Mouse (Mus musculus): Measurements from ENCODE around the gene Gm20498. TPM values are rescaled to one million over a fixed set of nuclear protein-coding genes. Genes with fewer than 3 reads are reported as not detected.
"Not testable (repeated sequence)": the region's sequence is repeated elsewhere in the genome, so short reads cannot be mapped to it uniquely, and the experiment has no call there.

Gm20498 gene
- polyA plus RNA-seq (2016; fragmentation: Nextera tagmentation; extraction: Ambion mirVana), result 26.2 and 32.4 TPM in 2 replicates

GRCm38 (mm10) chr12:81532316-81533028 is at the start of gene Gm20498, which contains the start of gene Synj2bp:
Gene Gm20498 (minus strand): TSS chr12:81532905.
Gene Synj2bp (minus strand): TSS chr12:81532911.
- WGBS, result under 1% methylated on average over 46 of the region's 46 CpGs
- Histone ChIP-seq H3K9me3 (replicated peaks) (no peaks in the 10 kb centered on the region), H3K27ac (peak within 1 kb of the TSS; percentile 85), H3K36me3 (no peaks in the 10 kb centered on the region), H3K4me3 (peak within 1 kb of the TSS; percentile 75), H3K4me1 (peaks cover 13% of the 10 kb centered on the region), H3K27me3 (ENCODE audit: low read depth, poor library complexity, severe bottlenecking) (no peaks in the 10 kb centered on the region)
- DNase-seq (ENCODE audit: low spot score), result peak; percentile 87

GRCm38 (mm10) chr12:81568374-81568773 is 35.7 kb upstream of the Gm20498 start, which contains the start of gene Adam21:
Gene Adam21 (minus strand): TSS chr12:81568474.
- Histone ChIP-seq H3K4me1 (no peaks in the 10 kb centered on the region), H3K9me3 (replicated peaks) (no peaks in the 10 kb centered on the region), H3K27ac (no peak within 1 kb of the TSS), H3K36me3 (peaks cover 35% of the 10 kb centered on the region), H3K4me3 (no peak within 1 kb of the TSS), H3K27me3 (ENCODE audit: low read depth, poor library complexity, severe bottlenecking) (no peaks in the 10 kb centered on the region)
- WGBS, result 93% methylated on average over 1 of the region's 1 CpGs
- no peak for DNase-seq (ENCODE audit: low spot score)

- no peaks in the 10 kb centered on the region for H3K4me1 ChIP-seq
- no peak overlapping the region for H3K27ac ChIP-seq
- no peaks in the 10 kb centered on the region for H3K9me3 ChIP-seq (replicated peaks)
- peaks cover 31% of the 10 kb centered on the region for H3K36me3 ChIP-seq
- DNase-seq (ENCODE audit: low spot score), result no peak
- no peak overlapping the region for H3K4me3 ChIP-seq
- H3K27me3 ChIP-seq (ENCODE audit: low read depth, poor library complexity, severe bottlenecking), result no peaks in the 10 kb centered on the region
- WGBS, result 88% methylated on average over 5 of the region's 5 CpGs
These were observed 35.2 kb upstream of the Gm20498 start for GRCm38 (mm10) chr12:81567931-81568330.

- H3K36me3 ChIP-seq, result 0 out of 2 replicates have a peak, but pooled peaks cover 3% of the 10 kb centered on the region
- H3K27ac ChIP-seq, result no peak overlapping the region
- no peak overlapping the region for H3K4me3 ChIP-seq
- H3K4me1 ChIP-seq, result no peaks in the 10 kb centered on the region
- no peak for DNase-seq (ENCODE audit: low spot score)
- H3K27me3 ChIP-seq (ENCODE audit: low read depth, poor library complexity, severe bottlenecking), result no peaks in the 10 kb centered on the region
- H3K9me3 ChIP-seq (replicated peaks), result no peaks in the 10 kb centered on the region
- 99% methylated on average over 3 of the region's 3 CpGs for WGBS
These were observed 31.5 kb upstream of the Gm20498 start for GRCm38 (mm10) chr12:81564173-81564572.

GRCm38 (mm10) chr12:81549286-81549685 is 16.6 kb upstream of the Gm20498 start:
- Histone ChIP-seq H3K27ac (no peak overlapping the region), H3K4me3 (no peak overlapping the region), H3K4me1 (no peaks in the 10 kb centered on the region), H3K27me3 (ENCODE audit: low read depth, poor library complexity, severe bottlenecking) (no peaks in the 10 kb centered on the region), H3K36me3 (no peaks in the 10 kb centered on the region), H3K9me3 (replicated peaks) (no peaks in the 10 kb centered on the region)
- no peak for DNase-seq (ENCODE audit: low spot score)
- WGBS, result 90% methylated on average over 3 of the region's 3 CpGs

GRCm38 (mm10) chr12:81547163-81547562 is 14.5 kb upstream of the Gm20498 start:
- H3K4me3 ChIP-seq, result no peak overlapping the region
- H3K27me3 ChIP-seq (ENCODE audit: low read depth, poor library complexity, severe bottlenecking), result no peaks in the 10 kb centered on the region
- no peaks in the 10 kb centered on the region for H3K9me3 ChIP-seq (replicated peaks)
- H3K4me1 ChIP-seq, result no peaks in the 10 kb centered on the region
- no peak for DNase-seq (ENCODE audit: low spot score)
- H3K27ac ChIP-seq, result no peak overlapping the region
- WGBS, result 69% methylated on average over 4 of the region's 4 CpGs
- H3K36me3 ChIP-seq, result no peaks in the 10 kb centered on the region

- no peak for DNase-seq (ENCODE audit: low spot score)
- peak overlapping the region; percentile 85 for H3K27ac ChIP-seq
These were observed 319 bp upstream of the Gm20498 start for GRCm38 (mm10) chr12:81533029-81533419.

GRCm38 (mm10) chr12:81530587-81530986 is 2.1 kb downstream of the Gm20498 start:
- not testable (repeated sequence) for H3K27me3 ChIP-seq (ENCODE audit: low read depth, poor library complexity, severe bottlenecking); H3K4me3 ChIP-seq

More at GRCm38 (mm10) chr12:81533029-81533419, 319 bp upstream of the Gm20498 start:
- Histone ChIP-seq H3K9me3 (replicated peaks) (no peaks in the 10 kb centered on the region), H3K4me3 (peak overlapping the region; percentile 75), H3K4me1 (peaks cover 13% of the 10 kb centered on the region), H3K27me3 (ENCODE audit: low read depth, poor library complexity, severe bottlenecking) (no peaks in the 10 kb centered on the region), H3K36me3 (no peaks in the 10 kb centered on the region)
- 38% methylated on average over 4 of the region's 4 CpGs for WGBS

GRCm38 (mm10) chr12:81496906-81497305 is 35.8 kb downstream of the Gm20498 start:
- not testable (repeated sequence) for DNase-seq (ENCODE audit: low spot score); H3K9me3 ChIP-seq (replicated peaks); H3K4me1 ChIP-seq; H3K27me3 ChIP-seq (ENCODE audit: low read depth, poor library complexity, severe bottlenecking); H3K4me3 ChIP-seq; H3K27ac ChIP-seq
- H3K36me3 ChIP-seq, result peaks cover 37% of the 10 kb centered on the region
- WGBS, result 95% methylated on average over 9 of the region's 9 CpGs

More at GRCm38 (mm10) chr12:81530587-81530986, 2.1 kb downstream of the Gm20498 start:
- peaks cover 13% of the 10 kb centered on the region for H3K4me1 ChIP-seq
- not testable (repeated sequence) for DNase-seq (ENCODE audit: low spot score); H3K27ac ChIP-seq; H3K36me3 ChIP-seq; H3K9me3 ChIP-seq (replicated peaks)
- 80% methylated on average over 8 of the region's 8 CpGs for WGBS

GRCm38 (mm10) chr12:81490491-81490890 is 42.2 kb downstream of the Gm20498 start:
- no peaks in the 10 kb centered on the region for H3K27me3 ChIP-seq (ENCODE audit: low read depth, poor library complexity, severe bottlenecking)
- DNase-seq (ENCODE audit: low spot score), result no peak
- WGBS, result 97% methylated on average over 5 of the region's 5 CpGs
- peaks cover 10% of the 10 kb centered on the region for H3K36me3 ChIP-seq
- no peaks in the 10 kb centered on the region for H3K4me1 ChIP-seq
- H3K4me3 ChIP-seq, result no peak overlapping the region
- no peaks in the 10 kb centered on the region for H3K9me3 ChIP-seq (replicated peaks)
- H3K27ac ChIP-seq, result no peak overlapping the region

GRCm38 (mm10) chr12:81485311-81485710 is 47.4 kb downstream of the Gm20498 start:
- DNase-seq (ENCODE audit: low spot score), result no peak
- H3K27ac ChIP-seq, result peak overlapping the region; percentile 91

GRCm38 (mm10) chr12:81484727-81485191 is 47.9 kb downstream of the Gm20498 start, which contains the start of gene Cox16:
Gene Cox16 (minus strand): TSS chr12:81485127.
- Histone ChIP-seq H3K4me3 (peak within 1 kb of the TSS; percentile 76), H3K9me3 (replicated peaks) (no peaks in the 10 kb centered on the region), H3K27me3 (ENCODE audit: low read depth, poor library complexity, severe bottlenecking) (no peaks in the 10 kb centered on the region), H3K36me3 (no peaks in the 10 kb centered on the region), H3K27ac (peak within 1 kb of the TSS; percentile 91), H3K4me1 (no peaks in the 10 kb centered on the region)
- peak; percentile 90 for DNase-seq (ENCODE audit: low spot score)
- under 1% methylated on average over 31 of the region's 31 CpGs for WGBS

More at GRCm38 (mm10) chr12:81485311-81485710, 47.4 kb downstream of the Gm20498 start:
- 42% methylated on average over 6 of the region's 6 CpGs for WGBS
- no peaks in the 10 kb centered on the region for H3K36me3 ChIP-seq
- H3K9me3 ChIP-seq (replicated peaks), result no peaks in the 10 kb centered on the region
- H3K27me3 ChIP-seq (ENCODE audit: low read depth, poor library complexity, severe bottlenecking), result no peaks in the 10 kb centered on the region
- H3K4me3 ChIP-seq, result peak overlapping the region; percentile 76
- H3K4me1 ChIP-seq, result no peaks in the 10 kb centered on the region

GRCm38 (mm10) chr12:81484212-81484611 is 48.5 kb downstream of the Gm20498 start:
- Histone ChIP-seq H3K4me3 (peak overlapping the region; percentile 76), H3K36me3 (0 out of 2 replicates have a peak, but pooled peaks cover 2% of the 10 kb centered on the region), H3K27me3 (ENCODE audit: low read depth, poor library complexity, severe bottlenecking) (no peaks in the 10 kb centered on the region), H3K27ac (peak overlapping the region; percentile 91), H3K9me3 (replicated peaks) (no peaks in the 10 kb centered on the region), H3K4me1 (no peaks in the 10 kb centered on the region)
- DNase-seq (ENCODE audit: low spot score), result no peak
- WGBS, result 4% methylated on average over 7 of the region's 7 CpGs
